Mouse (Mus musculus): ENCODE results near the gene Prss56.

Gene Prss56

DNA sequence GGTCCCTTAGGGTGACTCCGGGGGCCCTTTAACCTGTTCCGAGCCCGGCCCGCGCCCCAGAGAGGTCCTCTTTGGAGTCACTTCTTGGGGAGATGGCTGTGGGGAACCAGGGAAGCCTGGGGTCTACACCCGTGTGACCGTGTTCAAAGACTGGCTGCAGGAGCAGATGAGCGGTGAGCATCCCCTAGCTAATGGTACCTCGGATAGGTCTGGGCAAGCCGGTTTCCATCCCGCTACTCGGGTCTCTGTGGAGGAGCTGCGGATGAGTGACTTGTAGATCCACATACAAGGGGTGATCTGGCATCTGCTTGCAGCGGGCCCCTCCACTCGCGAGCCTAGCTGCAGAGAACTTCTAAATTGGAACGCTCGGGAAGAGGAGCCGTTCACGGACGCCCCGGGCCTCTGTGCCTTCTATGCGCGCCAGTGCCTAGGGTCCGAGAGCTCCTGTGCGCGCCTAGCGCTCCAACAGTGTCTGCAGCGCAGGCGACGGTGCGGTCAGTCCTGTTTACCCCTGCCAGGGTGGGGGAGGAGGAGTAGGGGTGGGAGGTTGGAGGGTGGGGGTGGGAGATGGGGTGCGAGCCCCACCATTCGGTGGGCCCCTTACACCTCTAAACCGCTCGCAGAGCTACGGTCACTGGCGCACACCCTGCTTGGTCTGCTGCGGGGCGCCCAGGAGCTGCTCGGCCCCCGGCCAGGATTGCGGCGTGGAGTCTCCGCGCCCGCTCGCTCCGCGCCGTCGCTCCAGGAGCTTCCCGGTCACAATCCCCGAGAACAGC is 3.3 kb downstream of the Prss56 start:
- no peak for DNase-seq

DNA sequence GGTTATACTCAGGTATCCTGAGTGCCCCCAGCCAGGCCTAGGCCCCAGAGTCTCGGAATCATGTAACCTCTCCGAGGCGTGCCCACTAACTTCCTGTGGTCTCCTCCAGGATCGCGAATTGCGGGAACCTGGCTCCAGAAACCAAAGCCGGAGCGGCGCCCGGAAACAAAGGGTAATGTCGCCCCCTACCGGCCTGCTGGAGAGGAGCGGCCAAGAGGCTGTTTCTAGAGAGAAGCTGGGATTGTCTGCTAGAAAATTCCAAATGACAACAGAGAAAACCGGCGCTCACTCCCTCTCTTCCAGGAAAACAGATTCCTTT is 3.9 kb downstream of the Prss56 start:
- no peak for DNase-seq

- no peak for DNase-seq
Measured at GRCm38 (mm10) chr1:87190429-87190828, 7.3 kb downstream of the Prss56 start, which contains the start of gene Chrnd. Gene Chrnd (plus strand): TSS chr1:87190607.

DNA sequence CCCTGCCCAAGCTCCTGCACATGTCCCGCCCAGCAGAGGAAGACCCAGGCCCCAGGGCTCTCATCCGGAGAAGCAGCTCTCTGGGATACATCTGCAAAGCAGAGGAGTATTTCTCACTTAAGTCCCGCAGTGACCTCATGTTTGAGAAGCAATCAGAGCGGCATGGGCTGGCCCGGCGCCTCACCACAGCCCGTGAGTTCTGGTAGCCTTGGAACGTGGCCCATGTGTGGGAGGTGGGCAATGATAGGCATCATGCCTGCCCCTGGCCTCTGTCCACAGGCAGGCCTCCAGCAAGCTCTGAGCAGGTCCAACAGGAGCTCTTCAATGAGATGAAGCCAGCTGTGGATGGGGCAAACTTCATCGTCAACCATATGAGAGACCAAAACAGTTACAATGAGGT is 14.2 kb downstream of the Prss56 start:
- no peak for DNase-seq

- DNase-seq = no peak
Measured at GRCm38 (mm10) chr1:87198119-87199065, 15.3 kb downstream of the Prss56 start.

DNA sequence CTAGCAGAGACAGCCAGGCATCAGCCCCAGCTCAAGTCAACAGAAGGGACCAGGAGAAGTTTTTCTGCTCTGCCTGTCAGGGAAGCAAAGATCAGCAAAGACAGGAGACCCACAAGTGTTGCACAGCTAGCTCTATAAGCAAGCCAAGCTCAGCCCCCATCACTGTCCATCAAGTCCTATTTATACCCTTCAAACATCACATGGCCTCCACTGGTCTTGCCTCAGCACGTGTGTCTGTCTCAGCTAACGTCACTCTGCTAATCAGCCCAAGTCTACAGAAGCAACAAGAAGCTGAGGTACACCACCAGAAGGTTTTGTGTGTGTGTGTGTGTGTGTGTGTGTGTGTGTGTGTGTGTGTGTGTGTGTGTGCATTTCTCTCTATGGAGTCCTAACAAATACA is 17.7 kb downstream of the Prss56 start:
- no peak for DNase-seq

- no peak for DNase-seq
Measured at GRCm38 (mm10) chr1:87201848-87202247, 18.7 kb downstream of the Prss56 start.

GRCm38 (mm10) chr1:87203779-87204178 is 20.7 kb downstream of the Prss56 start:
- DNase-seq = no peak

GRCm38 (mm10) chr1:87204465-87204864 is 21.4 kb downstream of the Prss56 start, which contains the start of gene Chrng:
Gene Chrng (plus strand): TSS chr1:87204657.
- no peak for DNase-seq

GRCm38 (mm10) chr1:87205038-87205437 is 21.9 kb downstream of the Prss56 start:
- no peak for DNase-seq

GRCm38 (mm10) chr1:87205502-87205901 is 22.4 kb downstream of the Prss56 start:
- DNase-seq = no peak

- DNase-seq = no peak
Measured at GRCm38 (mm10) chr1:87206339-87206738, 23.2 kb downstream of the Prss56 start.

DNA sequence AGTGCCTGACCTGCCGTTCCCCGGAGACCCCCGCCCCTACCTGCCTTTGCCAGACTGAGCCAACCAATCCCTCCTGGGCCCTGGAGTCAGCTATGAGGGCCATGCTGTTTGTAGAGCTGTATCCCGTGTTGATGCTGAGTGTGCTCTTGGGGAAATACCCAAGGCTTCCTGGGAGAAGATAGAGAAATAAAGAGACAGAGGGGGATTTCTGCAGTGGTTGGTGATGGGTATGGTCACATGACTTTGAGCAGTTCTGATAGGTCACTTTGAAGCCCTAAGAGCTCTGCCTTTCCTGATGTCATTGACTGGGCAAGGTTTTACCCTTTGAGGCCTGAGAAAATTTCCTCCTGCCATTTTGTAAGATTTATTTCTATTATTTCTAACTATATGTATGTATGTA is 28.3 kb downstream of the Prss56 start:
- no peak for DNase-seq

- peak; percentile 99 for DNase-seq
Measured at GRCm38 (mm10) chr1:87213735-87214704, 30.9 kb downstream of the Prss56 start, which contains the start of gene Eif4e2. Gene Eif4e2 (plus strand): TSS chr1:87213914.

- DNase-seq = no peak
Measured at GRCm38 (mm10) chr1:87214748-87215147, 31.6 kb downstream of the Prss56 start.

- DNase-seq = no peak
Measured at GRCm38 (mm10) chr1:87217938-87218337, 34.8 kb downstream of the Prss56 start.

DNA sequence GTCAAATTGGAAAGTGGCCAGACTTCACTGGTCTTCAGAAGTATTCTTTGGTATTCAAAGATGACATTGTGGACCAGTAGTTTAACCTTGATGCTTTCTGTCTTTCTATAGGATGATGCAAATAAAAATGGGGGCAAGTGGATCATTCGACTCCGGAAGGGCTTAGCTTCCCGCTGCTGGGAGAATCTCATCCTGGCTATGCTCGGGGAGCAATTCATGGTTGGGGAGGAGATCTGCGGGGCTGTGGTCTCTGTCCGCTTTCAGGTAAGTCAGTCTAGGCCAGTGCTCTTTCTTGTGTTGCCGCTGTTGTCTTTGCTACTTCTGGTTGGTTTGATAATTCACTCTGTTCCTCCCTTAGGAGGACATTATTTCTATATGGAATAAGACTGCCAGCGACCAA is 42.6 kb downstream of the Prss56 start:
- no peak for DNase-seq

- DNase-seq = no peak
Measured at GRCm38 (mm10) chr1:87226409-87227159, 43.5 kb downstream of the Prss56 start.

DNA sequence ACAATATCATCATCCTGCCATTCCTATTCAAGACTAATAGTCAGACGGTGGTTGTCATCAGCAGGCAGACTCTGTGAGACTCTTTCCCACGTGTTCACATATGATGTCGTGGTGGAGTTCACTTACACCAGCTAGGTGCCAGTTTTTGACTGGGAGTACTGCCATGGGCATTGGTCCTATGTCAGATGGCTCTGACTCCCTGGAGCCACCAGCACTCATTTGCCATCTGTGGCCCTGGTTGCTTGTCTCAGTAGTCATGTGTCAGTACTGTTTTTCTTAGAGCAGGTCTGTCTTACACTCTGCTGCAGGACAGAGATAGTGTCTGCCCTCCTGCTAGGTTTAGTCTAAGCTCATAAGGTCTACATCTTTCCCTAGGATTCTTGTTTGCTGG is 44.0 kb downstream of the Prss56 start:
- DNase-seq = peak; percentile 93

- DNase-seq = no peak
Measured at GRCm38 (mm10) chr1:87230606-87231005, 47.5 kb downstream of the Prss56 start.

DNA sequence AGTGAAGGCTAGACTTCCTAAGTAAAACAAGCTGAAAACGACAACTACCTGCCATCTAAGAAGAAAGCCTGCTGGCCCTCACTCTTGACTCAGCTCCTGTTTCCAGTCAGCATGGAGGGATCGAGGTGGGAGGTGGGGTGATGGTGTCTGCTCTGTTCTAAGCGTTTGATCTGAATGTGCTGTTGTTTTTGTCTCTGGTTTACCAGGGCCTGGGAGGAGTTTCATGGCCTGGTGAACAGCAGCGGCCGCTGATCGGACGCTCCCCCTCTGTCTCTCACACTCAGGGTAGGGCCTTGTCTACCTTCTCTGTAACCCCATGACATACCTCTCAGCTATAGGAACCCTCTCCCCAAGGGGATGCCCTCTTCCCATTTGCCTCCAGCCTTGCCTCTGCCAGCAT is 49.1 kb downstream of the Prss56 start:
- no peak for DNase-seq

Data from heart, adult 11 months (tissue).